Mouse (Mus musculus) neutrophil, adult 5-6 weeks (primary cell): ENCODE results near the gene Kpna2. TPM values are rescaled to one million over a fixed set of nuclear protein-coding genes. Genes with fewer than 3 reads are reported as not detected.

Source experiments
- ATAC-seq: fragments of 151-379, 151-347 bp; 2 replicates; pipeline ENCODE4 v1.8.0; 2017; ENCODE audit warnings: mild to moderate bottlenecking, moderate TSS enrichment; ENCODE audit not compliant: insufficient number of reproducible peaks, poor library complexity, low FRiP score, severe bottlenecking; ENCODE audit errors: extremely low read depth
- total RNA-seq: library from RNA; stranded (forward); fragments of 200-1000 nt; gene quantifications from 2 replicates; pipeline ENCODE4 v1.2.3, GENCODE M21; 2017

Gene Kpna2
- total RNA-seq, result 22.2 and 27.1 TPM in 2 replicates

- peak; percentile 90 for ATAC-seq
Observed at GRCm38 (mm10) chr11:106999151-106999948, at the start of gene Kpna2. Gene Kpna2, minus strand, starts transcription at chr11:106999541.

GRCm38 (mm10) chr11:107046766-107047620 lies 47.7 kb upstream of the Kpna2 start:
- no peak for ATAC-seq

- no peak for ATAC-seq
Observed at GRCm38 (mm10) chr11:107045546-107045945, 46.2 kb upstream of the Kpna2 start.

GRCm38 (mm10) chr11:107044321-107044720 lies 45.0 kb upstream of the Kpna2 start:
- ATAC-seq, result peak; percentile 93

GRCm38 (mm10) chr11:107043361-107043760 lies 44.0 kb upstream of the Kpna2 start:
- no peak for ATAC-seq

- ATAC-seq, result no peak
Observed at GRCm38 (mm10) chr11:107041396-107041795, 42.1 kb upstream of the Kpna2 start.

GRCm38 (mm10) chr11:107039417-107039816 lies 40.1 kb upstream of the Kpna2 start:
- ATAC-seq, result no peak

- no peak for ATAC-seq
Observed at GRCm38 (mm10) chr11:107034085-107034810, 34.9 kb upstream of the Kpna2 start.

GRCm38 (mm10) chr11:107031635-107032034 lies 32.3 kb upstream of the Kpna2 start:
- ATAC-seq, result no peak

- ATAC-seq, result no peak
Observed at GRCm38 (mm10) chr11:107029536-107029935, 30.2 kb upstream of the Kpna2 start.

GRCm38 (mm10) chr11:107028754-107029153 lies 29.4 kb upstream of the Kpna2 start:
- ATAC-seq, result no peak

- no peak for ATAC-seq
Observed at GRCm38 (mm10) chr11:107028275-107028618, 28.9 kb upstream of the Kpna2 start.

- peak; percentile 47 for ATAC-seq
Observed at GRCm38 (mm10) chr11:107027431-107028274, 28.3 kb upstream of the Kpna2 start.

- no peak for ATAC-seq
Observed at GRCm38 (mm10) chr11:107026554-107027430, 27.5 kb upstream of the Kpna2 start.

GRCm38 (mm10) chr11:107025411-107026321 lies 26.3 kb upstream of the Kpna2 start, which contains the start of gene 1810010H24Rik:
Gene 1810010H24Rik, plus strand, starts transcription at chr11:107025681.
- ATAC-seq, result 0 out of 2 replicates have a peak, but pooled peaks have one; percentile 17

GRCm38 (mm10) chr11:107024406-107024805 lies 25.1 kb upstream of the Kpna2 start:
- no peak for ATAC-seq
